Mouse (Mus musculus) G1E (cell line): Measurements from ENCODE around the gene B4galnt1. TPM values are rescaled to one million over a fixed set of nuclear protein-coding genes. Genes with fewer than 3 reads are reported as not detected.

Experiments used
- ATAC-seq: 2 replicates; pipeline ENCODE4 v1.8.0; 2016; ENCODE audit warnings: mild to moderate bottlenecking; ENCODE audit not compliant: insufficient number of reproducible peaks, poor library complexity, low FRiP score, severe bottlenecking; ENCODE audit errors: extremely low read depth
- DNase-seq: peaks from one replicate; pipeline ENCODE4 v3.0.0; 2012; ENCODE audit warnings: low spot score
- H3K27me3 ChIP-seq: 2 replicates; pipeline ENCODE4 v1.6.1; 2012; ENCODE audit warnings: mild to moderate bottlenecking, low read length, inconsistent platforms; ENCODE audit not compliant: insufficient read depth
- H3K36me3 ChIP-seq: replicated peaks from 2 replicates; pipeline ENCODE3; 2012; ENCODE audit warnings: mild to moderate bottlenecking, inconsistent platforms
- H3K4me1 ChIP-seq: 2 replicates; pipeline ENCODE4 v1.6.1; 2012; ENCODE audit warnings: low read depth, low read length, inconsistent platforms, mixed read lengths; ENCODE audit not compliant: insufficient read depth
- H3K4me3 ChIP-seq: 2 replicates; pipeline ENCODE4 v1.5.1; 2012; ENCODE audit warnings: low read depth, mild to moderate bottlenecking, inconsistent platforms, low read length, moderate library complexity, mixed read lengths
- H3K9me3 ChIP-seq: replicated peaks from 2 replicates; pipeline ENCODE4 v1.6.1; 2012; ENCODE audit warnings: inconsistent platforms
- CTCF ChIP-seq: IDR thresholded peaks from 2 replicates; pipeline ENCODE4 v1.5.1; 2012; ENCODE audit warnings: low read depth, low read length, inconsistent platforms, mixed read lengths
- GATA1 ChIP-seq: IDR thresholded peaks from 2 replicates; pipeline ENCODE4 v1.6.1; 2012; ENCODE audit warnings: borderline replicate concordance, low read length, inconsistent platforms, mixed read lengths
- GATA2 ChIP-seq: IDR thresholded peaks from 2 replicates; pipeline ENCODE4 v1.6.1; 2012; ENCODE audit warnings: low read depth, low read length, inconsistent platforms, borderline replicate concordance
- POLR2AphosphoS5 ChIP-seq: IDR thresholded peaks from 2 replicates; pipeline ENCODE4 v1.6.1; 2012; ENCODE audit warnings: low read depth, low read length, inconsistent platforms; ENCODE audit not compliant: insufficient replicate concordance
- TAL1 ChIP-seq: conservative IDR thresholded peaks from 2 replicates; pipeline ENCODE4 v1.6.1; 2012; ENCODE audit warnings: low read depth, low read length, inconsistent platforms, mixed read lengths
- polyA plus RNA-seq: library from polyadenylated mRNA; stranded (reverse); fragments of >175 nt; gene quantifications from 2 replicates; pipeline ENCODE4 v1.2.3, GENCODE M21; 2012
- total RNA-seq, 2 experiments: library from RNA; stranded (forward) in 1 of 2; stranded (reverse) in 1 of 2; fragments of 200-1000 nt in 1 of 2; fragments of >200 nt in 1 of 2; fragmentation: Nextera tagmentation in 1 of 2; gene quantifications; 2 replicates each; pipeline ENCODE4 v1.2.3; 2014 to 2017

B4galnt1 gene
- total and polyA plus RNA-seq, 3 experiments, result 65.0 to 318 (median 173) TPM

DNA sequence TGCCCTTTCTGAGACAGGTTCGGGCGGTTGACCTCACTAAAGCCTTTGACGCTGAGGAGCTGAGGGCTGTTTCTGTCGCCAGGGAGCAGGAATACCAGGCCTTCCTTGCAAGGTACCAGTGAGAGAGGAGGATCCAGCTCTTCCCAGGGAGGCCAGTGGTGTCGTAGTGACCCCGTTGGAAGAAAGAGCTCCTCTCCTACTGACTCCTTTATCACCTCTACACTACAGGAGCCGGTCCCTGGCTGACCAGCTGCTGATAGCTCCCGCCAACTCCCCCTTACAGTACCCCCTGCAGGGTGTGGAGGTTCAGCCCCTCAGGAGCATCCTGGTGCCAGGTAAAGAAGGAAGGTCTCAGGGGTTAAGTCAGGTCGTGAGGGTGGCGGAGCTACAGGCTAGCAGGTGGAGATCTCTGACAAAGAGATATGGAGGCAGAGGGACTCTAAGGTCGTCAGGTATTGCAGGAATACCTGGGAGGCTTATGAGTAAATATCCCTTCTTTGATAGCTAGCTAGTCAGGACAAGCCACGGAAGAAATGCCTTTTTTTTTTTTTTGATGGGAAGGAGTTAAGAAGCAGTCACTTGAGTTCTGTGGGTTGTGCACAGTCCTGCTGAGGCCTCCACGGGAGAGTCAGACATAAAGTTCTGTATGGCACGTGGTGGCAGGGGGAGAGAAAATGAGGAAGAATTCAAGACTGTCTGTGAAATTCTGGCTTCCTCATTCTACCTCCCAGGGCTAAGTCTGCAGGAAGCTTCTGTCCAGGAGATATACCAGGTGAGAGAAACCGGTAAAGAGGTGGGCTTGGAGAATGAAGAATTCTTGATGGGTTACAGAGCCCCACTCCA lies 2.0 kb downstream of the B4galnt1 start:
- H3K9me3 ChIP-seq, result no peaks in the 10 kb centered on the region
- no peaks in the 10 kb centered on the region for H3K27me3 ChIP-seq
- TF ChIP-seq GATA1, result no peak
- TF ChIP-seq TAL1, result no peak
- no peak for TF ChIP-seq POLR2AphosphoS5
- TF ChIP-seq CTCF, result no peak
- TF ChIP-seq GATA2, result no peak
- no peak for DNase-seq
- H3K4me3 ChIP-seq, result peak overlapping the region; percentile 93
- H3K36me3 ChIP-seq, result peaks cover 66% of the 10 kb centered on the region
- H3K4me1 ChIP-seq, result peaks cover 75% of the 10 kb centered on the region
- ATAC-seq, result no peak

- H3K4me3 ChIP-seq, result peak overlapping the region; percentile 93
- no peaks in the 10 kb centered on the region for H3K9me3 ChIP-seq
- H3K36me3 ChIP-seq, result peaks cover 73% of the 10 kb centered on the region
- H3K4me1 ChIP-seq, result peaks cover 80% of the 10 kb centered on the region
- DNase-seq (no peak), ATAC-seq (no peak)
- no peaks in the 10 kb centered on the region for H3K27me3 ChIP-seq
- TF ChIP-seq CTCF (no peak), TAL1 (no peak), GATA2 (no peak), GATA1 (no peak), POLR2AphosphoS5 (no peak)
Observed at GRCm38 (mm10) chr10:127167614-127168192, 2.7 kb downstream of the B4galnt1 start.

DNA sequence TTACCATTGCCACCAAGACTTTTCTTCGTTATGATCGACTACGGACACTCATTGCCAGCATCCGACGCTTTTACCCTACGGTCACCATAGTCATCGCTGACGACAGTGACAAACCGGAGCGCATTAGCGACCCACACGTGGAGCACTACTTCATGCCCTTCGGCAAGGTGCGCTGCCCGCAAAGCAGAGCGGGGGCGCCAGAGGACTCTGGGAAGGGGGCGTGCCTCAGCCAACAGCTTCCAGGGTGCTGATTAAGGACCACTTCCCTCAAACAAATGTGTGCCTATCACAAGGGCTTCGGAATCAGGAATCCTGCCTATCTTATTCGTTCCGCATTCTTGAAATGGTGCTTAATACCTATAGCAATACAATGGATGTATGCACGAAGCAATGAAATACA lies 5.0 kb downstream of the B4galnt1 start:
- TF ChIP-seq CTCF, result no peak
- ATAC-seq, result no peak
- no peak for DNase-seq
- Histone ChIP-seq H3K27me3 (no peaks in the 10 kb centered on the region), H3K36me3 (peaks cover 86% of the 10 kb centered on the region), H3K9me3 (no peaks in the 10 kb centered on the region), H3K4me1 (peaks cover 84% of the 10 kb centered on the region), H3K4me3 (peak overlapping the region; percentile 67; the same call in 1 of the 2 replicates)

- ATAC-seq (no peak), DNase-seq (peak; percentile 66)
- H3K36me3 ChIP-seq, result peaks cover 86% of the 10 kb centered on the region
Observed at GRCm38 (mm10) chr10:127170837-127171272, 5.8 kb downstream of the B4galnt1 start.

DNA sequence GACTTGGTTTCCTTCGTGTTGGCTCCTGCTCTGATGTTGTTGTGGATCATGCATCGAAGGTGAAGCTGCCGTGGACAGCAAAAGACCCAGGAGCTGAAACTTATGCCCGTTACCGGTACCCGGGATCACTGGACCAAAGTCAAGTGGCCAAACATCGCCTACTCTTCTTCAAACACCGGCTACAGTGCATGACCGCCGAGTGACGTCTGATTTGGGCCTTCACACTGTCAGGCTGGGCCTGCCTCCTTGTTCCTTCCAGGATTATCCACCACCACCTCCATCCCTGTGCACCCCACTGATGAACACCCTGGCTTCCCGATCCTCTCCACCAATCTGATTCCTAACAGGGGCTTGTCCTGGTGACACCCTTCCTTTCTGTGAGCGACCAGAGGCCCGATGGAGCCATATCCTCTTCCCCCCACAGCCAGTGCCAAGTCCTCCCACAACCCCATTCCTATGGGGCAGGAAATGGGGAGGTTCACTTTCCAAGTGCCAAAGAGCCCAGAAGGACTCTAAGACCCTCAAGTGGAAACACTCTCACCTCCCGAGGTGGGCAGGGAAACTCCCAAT lies 6.7 kb downstream of the B4galnt1 start:
- peaks cover 81% of the 10 kb centered on the region for H3K36me3 ChIP-seq
- H3K4me1 ChIP-seq, result peaks cover 90% of the 10 kb centered on the region
- TF ChIP-seq CTCF, result no peak
- TF ChIP-seq GATA1, result no peak
- TF ChIP-seq POLR2AphosphoS5, result no peak
- no peak for TF ChIP-seq GATA2
- TF ChIP-seq TAL1, result no peak
- H3K4me3 ChIP-seq, result peak overlapping the region; percentile 68; the same call in 1 of the 2 replicates
- DNase-seq, result no peak
- no peaks in the 10 kb centered on the region for H3K9me3 ChIP-seq
- no peak for ATAC-seq
- H3K27me3 ChIP-seq, result no peaks in the 10 kb centered on the region

More at GRCm38 (mm10) chr10:127170837-127171272, 5.8 kb downstream of the B4galnt1 start:
- Histone ChIP-seq H3K9me3 (no peaks in the 10 kb centered on the region), H3K4me3 (peak overlapping the region; percentile 68), H3K27me3 (no peaks in the 10 kb centered on the region), H3K4me1 (peaks cover 87% of the 10 kb centered on the region)
- no peak for TF ChIP-seq POLR2AphosphoS5
- TF ChIP-seq CTCF, result peak; percentile 94
- no peak for TF ChIP-seq TAL1
- TF ChIP-seq GATA1, result no peak
